Mouse (Mus musculus) neural tube, embryonic 10.5 days (tissue): ENCODE data around the gene Grm4.
A peak's percentile ranks its signal among the peaks of the same experiment; 100 is the strongest.

ENCODE experiments used
- DNase-seq: peaks from one replicate; pipeline ENCODE4 v3.0.0-alpha.2; 2017; ENCODE audit warnings: low spot score; ENCODE audit errors: extremely low spot score

Gene Grm4

GRCm38 (mm10) chr17:27449757-27450330 is 71.4 kb downstream of the Grm4 start:
- DNase-seq: no peak

GRCm38 (mm10) chr17:27448749-27449148 is 72.5 kb downstream of the Grm4 start:
- no peak for DNase-seq

GRCm38 (mm10) chr17:27445364-27446075 is 75.7 kb downstream of the Grm4 start:
- no peak for DNase-seq

DNA sequence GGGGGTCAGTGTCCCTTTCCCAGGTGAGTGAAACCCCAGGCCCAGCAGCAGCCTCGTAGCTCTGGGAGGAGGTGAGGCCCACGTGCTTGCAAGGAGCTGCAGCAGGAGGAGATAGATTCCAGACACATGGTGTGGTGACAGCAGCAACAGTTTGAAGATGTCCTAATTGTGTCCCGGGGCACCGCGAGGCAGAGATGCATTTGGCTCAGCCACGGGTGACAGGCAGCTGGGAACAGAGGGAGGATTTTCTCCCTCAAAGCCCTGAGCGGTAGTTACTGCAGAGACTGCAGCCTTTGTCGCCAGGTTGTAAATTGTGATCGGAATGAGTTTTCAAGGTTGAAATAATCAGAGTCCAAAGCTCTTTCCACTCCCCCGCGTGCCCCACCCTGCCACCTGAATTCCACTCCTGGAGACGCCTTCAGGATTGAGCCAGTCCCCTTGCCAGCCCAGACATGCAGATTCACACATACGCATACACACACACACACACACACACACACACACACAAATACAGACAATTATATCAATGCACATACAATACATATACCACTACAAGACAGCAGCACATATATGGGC is 78.6 kb downstream of the Grm4 start:
- no peak for DNase-seq

DNA sequence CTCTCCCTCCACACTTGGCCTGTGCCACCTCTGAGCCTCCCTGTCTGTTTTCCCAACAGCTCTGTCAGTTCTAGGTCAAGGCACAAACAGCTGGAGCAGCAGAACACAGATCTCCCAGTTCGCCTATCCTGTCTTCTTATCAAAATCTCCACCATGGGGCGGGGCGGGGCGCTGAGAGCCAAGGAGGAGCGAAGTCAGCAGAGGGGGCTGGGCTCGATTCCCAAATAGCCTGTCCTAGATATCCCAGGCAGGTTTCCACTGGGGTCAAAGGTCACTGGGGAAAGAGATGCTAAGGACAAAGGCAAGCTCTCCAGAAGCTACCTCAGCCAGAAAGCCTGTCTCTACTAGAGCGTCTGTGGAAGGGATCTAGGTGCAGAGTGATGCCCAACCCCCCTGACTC is 79.4 kb downstream of the Grm4 start:
- no peak for DNase-seq

GRCm38 (mm10) chr17:27435799-27436198 is 85.4 kb downstream of the Grm4 start:
- DNase-seq: no peak

- no peak for DNase-seq
Measured at GRCm38 (mm10) chr17:27435225-27435624, 86.0 kb downstream of the Grm4 start.

DNA sequence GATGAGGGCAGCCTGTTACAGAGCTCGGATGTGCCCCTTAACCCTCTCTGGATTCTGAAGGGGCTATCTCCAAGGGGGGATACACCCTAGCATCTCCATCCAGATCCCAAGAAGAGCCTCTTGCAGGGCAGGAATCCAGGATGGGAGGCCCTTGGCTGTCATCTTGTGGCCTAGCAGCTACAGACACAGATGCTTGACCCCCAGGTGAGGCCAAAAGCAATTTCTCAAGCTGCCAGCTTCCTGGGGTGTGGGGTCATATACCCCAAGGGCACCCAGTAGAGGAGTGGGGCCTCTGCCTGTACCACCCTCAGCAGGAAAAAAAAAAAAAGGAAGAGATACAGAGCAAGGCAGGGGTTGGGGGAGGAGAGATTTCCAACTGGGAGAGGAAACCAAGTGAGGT is 87.1 kb downstream of the Grm4 start:
- DNase-seq: no peak

DNA sequence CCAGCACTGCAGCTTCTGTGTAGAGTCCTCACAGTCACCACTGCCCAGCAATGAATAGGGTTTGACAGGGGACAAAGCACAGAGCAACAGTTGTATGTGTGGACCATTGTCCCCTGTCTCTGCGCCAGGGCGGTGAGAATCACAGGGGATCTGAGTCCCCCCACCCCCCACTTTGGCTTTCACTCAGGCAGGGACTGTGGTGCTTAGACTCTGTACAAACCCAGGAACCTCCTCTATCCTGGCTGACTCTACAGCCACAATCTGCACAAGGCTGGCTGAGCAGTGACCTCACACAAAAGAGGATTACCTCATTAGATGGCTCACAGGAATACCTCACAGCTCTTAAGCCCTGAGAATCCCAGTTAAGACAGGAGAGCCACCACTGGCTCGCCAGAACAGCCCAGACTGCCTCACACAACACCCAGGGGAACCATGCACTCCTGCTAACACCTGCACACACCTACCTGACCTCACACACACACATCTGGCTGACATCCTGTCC is 88.0 kb downstream of the Grm4 start:
- DNase-seq: no peak

DNA sequence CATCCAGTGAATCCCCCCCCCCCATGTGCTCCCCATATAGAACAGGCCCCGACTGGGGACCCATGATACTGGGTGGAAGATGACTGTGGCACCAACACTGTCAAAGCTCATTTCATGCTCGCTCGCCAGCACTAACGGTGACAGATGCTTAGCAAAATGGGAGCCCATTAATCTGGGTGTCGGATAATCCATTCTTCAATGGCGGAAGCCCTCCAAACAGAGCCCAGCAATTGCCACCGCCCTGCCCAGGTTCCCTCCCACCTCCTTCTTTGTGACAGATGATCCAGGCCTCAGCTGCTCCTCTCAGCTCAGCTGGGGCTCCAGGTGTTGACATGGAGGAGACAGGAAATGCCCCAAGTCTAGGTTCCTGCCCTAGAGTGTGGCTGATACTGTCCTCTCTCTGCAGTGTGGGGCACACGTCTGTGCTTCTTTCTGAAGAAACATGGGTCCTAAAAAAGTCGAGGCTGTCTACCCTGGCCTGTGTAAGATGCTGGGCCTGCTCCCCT is 89.0 kb downstream of the Grm4 start:
- peak; percentile 35 for DNase-seq

DNA sequence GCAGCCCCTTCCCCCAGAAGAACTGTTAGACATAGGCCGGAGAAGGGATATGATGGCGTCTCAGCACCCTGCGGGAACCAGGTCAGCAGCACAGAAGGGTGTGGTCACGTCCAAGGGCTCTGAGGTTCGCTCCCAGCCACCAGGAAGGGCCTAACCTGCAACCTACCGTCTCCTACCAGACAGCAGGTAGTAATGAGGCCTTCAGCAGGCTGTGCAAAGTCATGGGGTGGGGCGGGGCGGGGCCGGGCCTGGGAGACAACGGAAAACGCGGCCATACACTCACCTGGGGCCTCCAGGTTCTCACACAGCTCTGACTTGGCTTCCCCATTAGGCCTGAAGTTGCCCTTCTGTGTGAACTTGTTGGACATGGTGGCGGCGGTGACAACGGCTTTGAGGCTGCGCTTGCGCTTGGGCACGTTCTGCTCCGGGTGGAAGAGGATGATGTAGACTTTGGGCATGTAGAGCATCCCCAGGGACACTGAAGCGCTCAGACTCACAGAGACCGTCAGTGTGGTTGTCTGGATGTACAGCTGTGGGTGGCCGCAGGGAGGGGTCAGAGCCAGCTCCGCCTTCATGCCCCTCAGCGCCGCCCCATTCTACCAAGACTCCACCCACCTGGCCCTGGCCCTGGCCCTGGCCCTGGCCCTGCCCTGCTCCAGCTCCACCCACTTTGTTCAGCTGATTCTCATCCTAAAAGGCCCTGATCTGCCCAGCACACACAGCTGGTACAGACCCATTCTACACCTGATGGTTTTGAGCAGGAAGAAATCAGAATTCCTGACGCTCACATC is 90.0 kb downstream of the Grm4 start:
- no peak for DNase-seq

DNA sequence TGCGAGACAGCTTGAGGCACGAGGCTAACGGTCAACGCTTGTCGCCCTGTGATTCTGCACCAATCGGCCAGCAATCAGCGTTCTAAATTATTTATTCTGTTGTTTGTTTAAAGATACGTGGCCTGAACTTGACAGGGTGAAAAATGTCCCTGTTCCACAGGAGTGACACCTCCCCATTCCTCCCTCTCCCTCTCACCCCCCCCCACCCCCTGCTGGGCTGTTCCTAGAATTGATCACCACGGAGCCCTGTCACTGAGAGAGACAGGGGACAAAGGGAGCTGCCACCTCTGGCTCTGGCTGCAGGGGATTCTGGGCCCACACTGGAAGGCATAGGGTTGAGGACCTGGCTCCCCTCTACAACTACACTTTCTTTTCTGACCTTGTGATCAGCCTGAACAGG is 91.4 kb downstream of the Grm4 start:
- no peak for DNase-seq

DNA sequence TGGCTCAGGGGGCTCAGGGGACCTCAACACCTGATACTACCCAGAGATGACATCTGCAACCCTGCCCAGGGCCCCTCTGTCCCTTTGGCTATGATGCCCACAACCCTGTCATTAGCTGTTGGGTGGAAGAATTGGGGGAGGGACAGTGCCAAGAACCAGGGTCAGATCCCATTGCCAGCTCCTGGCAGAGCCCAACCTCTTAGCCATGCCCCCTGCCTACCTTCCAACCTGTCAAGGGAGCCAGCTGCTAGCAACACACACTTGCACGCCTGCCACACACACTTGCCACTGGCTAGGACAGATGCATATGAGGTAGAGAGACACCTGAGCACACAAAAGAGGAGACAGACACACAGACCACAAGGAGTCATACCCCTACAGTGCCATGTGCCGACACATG is 96.2 kb downstream of the Grm4 start:
- DNase-seq: no peak

GRCm38 (mm10) chr17:27424356-27424755 is 96.8 kb downstream of the Grm4 start:
- DNase-seq: no peak

DNA sequence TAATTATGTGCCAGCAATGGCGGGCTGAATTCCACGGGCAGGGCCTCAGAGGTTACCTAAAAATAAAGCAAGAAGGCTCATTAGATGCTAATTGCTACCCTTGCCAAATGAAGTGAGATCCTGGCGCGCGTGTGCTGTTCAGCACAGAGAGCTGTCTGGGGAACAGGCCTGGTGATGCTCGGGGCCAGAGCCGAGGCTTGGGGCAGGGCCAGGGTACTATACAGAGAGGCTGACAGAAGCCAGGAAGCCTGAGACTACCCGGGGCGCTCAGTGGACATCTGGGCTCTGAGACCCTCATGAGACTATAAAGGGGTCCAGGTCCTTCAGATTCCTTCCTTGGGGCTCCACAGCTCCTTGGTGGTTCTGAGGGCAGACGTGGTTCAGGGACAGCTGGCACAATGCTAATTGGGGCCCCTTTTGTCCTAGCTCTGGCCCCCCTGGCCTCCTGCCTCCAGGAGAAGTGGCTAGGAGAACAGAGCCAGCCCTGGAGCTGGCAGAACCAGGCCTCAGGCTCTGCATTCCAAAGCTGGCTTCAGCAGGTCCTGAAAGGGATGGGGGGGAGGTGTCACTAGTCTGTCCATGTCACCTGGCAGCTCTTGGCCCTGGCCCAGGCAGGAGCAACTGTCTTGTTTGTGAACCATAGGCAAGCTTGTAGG is 98.3 kb downstream of the Grm4 start:
- DNase-seq: peak; percentile 28

- DNase-seq: peak; percentile 34
Measured at GRCm38 (mm10) chr17:27422371-27422725, 98.9 kb downstream of the Grm4 start.

DNA sequence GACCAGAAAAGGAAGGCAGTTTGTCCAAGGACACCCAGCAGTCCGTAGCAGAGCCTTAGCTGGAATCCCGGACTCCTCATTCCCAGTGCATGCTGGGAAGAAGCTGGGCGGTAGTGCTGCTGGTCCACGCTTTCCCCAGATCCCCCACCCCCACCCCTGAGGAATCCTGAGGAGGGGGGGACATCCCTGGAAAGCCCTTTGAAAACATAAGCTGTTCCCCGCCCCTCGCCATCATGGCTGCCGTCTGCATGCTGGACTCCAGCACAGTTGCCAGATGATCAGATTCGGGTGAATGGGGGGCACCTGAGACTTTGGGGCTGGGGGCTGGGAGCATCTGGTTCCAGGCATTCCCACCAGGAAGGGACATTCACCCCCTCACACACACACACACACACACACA is 99.4 kb downstream of the Grm4 start:
- no peak for DNase-seq

DNA sequence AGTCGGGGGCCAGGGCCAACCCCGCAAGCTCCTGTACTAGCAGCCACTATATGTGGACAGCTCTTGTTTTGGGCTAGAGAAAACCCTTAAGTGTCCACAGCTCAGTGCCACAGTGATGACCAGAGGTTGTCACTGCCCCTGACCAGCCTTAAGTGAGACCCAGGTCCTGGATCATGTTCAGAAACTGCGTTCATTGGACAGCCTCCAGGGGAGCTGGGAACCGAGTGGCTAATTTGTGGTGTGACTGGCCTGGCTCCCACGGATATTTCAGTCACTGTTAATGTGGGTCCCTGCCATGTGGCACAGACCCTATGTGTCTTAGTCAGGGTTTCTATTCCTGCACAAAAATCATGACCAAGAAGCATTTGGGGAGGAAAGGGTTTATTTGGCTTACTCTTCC is 112.2 kb downstream of the Grm4 start:
- no peak for DNase-seq

DNA sequence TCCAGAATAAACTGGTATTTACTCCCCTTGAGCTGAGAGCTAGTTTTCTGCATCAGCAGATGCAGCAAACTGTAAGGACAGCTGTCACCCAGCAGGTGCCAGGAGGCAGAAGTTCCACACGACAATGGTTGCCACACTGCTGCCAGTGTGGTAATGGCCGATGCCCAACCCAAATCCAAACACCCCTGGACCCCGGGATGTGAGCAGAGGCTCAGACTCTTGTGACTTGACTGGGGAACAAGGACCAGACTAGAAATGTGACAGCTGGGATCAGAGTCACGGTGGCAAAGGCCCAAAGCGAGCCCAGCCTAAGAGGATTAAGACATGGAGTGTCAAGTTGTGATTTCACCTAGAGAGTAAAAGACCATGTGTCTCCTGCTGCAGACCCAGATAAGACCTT is 112.7 kb downstream of the Grm4 start:
- no peak for DNase-seq

DNA sequence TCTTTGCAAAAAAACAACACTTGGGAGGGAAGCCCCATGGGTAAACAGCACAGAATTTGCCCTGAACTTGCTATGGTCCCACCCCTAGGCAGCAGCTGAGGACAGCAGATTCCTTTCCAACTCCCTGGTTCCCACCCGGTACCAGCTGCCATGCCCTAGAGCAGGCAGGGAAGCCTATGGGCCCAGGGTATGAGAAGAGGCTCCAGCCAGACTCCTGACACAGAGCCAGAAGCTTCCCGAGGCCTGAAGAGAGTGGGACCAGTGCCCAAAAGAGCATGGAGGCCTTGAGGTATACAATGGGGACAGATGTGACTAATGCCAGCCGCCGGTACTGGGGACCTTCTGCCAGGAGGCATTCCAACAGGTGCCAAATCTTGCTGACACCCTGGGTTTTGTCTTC is 114.2 kb downstream of the Grm4 start:
- DNase-seq: no peak

DNA sequence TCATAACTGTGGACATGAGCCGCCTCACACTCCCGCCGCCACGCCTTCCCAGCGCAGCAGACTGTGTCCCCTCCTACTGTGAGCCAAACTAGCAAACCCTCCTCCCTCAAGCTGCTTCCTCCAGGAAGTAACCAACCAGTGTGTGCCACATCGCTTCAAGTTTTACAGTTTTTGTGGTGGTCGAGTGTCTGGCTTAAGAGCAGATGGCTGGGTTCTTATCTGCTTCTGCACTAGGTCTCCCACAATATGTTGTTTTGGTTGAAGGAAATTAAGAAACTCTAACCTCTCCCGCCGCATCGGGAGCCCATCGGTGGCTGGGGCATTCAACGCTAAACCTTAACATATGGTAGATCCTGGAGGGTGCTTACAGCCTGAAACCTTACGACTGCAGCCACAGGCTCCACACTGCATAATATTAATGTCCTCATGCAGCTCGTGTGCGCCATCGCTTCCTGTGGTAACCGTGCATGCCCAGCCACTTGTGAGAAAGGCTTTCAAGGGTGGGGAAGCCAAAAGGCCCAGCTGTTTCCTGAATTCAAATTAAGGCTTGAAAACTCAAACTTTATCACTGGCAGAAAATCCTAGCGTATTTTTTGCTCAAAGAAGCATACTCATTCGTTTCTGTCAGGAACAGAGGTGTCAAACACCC is 115.7 kb downstream of the Grm4 start:
- no peak for DNase-seq
